Mouse (Mus musculus) bone marrow macrophage, adult 2 months (primary cell): ENCODE measurements around the gene Glis2.

Experiments used
- CTCF ChIP-seq: IDR thresholded peaks from 2 replicates; pipeline ENCODE4 v1.5.1; 2012; ENCODE audit warnings: low read depth, mild to moderate bottlenecking, low read length, moderate library complexity
- POLR2A ChIP-seq: IDR thresholded peaks from 2 replicates; pipeline ENCODE4 v1.6.1; 2012; ENCODE audit warnings: mild to moderate bottlenecking, low read depth, low read length, borderline replicate concordance

DNA sequence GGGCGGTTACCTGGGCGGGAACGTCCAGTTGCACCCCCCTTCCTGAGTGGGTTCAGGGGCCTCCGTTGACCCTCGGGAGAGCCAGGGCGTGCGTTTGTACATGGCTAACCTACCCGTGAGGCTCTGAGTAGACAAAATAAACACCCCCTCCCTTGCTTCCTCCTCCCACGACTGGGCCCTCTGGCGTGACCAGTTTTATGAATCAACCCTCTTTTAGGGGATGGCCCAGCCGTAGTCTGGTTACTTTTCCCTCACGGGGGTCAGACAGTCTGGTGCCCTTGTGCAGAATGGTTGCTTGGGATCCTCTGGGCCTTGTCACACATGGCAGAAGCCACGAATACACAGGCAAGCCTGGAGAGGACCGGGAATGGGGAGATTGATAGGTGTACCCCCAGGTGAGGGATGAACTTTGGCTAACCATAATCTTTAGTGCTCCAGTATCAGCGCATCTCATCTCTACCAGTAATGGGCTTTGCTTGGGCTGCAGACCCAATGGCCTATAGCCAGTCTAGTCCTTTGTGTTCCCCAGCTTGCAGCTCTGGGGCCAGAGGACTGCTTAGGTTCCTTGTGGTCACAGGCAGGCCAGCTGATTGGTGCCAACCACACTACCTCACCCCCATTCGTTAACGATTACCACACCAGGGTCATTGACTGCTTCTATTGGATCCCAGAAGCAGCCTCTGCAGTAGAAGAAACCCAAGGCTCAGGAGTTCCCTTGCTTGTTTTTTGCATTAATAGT lies 45.9 kb downstream of the Glis2 start:
- TF ChIP-seq CTCF (no peak), POLR2A (no peak)
